Mouse (Mus musculus) lung, postnatal 36 days (tissue): Measurements from ENCODE around the gene Des.
A peak's percentile ranks its signal among the peaks of the same experiment; 100 is the strongest.

Source experiments
- DNase-seq: peaks from one replicate; pipeline ENCODE4 v3.0.0; 2022; ENCODE audit warnings: mixed read lengths

The Des gene

DNA sequence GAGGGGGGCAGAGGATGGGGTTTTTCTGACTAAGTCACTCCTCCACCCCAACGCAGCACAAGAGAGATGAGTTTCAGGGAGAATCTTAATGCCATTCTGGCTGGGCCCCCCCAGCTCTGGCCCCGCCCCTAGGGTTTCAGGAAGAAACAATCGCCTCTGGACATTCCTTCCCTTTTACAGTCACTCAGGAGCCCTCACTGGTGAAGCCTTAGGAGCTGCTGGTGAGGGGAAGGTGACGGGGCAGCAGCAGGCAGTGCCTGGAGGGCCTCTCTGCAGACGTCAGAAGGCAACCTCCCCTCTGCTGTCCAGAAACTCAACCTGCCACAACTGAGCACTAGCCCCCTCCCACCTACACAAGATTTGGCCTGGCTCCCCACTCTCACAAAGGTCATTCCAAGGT lies 10.9 kb upstream of the Des start:
- DNase-seq, result no peak

DNA sequence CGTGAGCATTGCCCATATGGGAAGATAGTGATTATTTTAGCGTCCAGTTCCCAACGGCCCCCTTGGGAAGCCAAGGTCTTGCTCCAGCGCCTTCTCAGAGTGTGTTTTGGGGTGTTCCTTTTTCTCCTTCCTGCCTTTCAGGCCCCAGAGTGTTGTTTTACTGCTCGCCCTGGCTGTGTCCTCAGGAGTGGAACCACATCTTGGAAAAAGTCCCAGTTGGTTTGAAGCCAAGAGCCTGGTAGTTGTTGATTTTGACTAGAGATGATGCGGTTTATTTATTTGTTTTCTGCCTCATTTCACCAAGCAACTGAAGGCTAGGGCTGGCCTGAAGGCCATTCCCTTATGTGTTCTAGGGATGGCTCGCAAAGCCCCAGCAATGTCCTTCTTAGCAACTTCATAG lies 2.9 kb upstream of the Des start:
- DNase-seq, result peak; percentile 61

DNA sequence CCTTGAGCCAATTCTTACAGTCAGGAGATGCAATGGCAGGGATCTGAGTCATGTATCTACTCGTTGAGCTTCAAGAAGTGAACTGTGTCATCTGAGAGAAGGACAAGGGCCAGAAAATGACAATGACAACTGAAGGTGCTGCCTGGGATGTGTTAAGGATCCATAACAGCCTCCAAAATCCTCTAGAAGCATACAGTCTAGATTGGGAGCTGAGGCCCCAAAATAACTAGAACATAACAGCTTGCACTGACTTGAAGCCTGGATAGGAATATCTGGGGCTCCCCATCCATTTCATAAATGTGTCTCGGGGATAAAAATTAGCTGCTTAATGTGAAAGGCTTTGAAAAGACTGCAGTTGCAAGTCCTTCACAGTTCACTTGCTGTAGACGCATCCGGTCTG lies 2.1 kb upstream of the Des start:
- DNase-seq, result no peak

DNA sequence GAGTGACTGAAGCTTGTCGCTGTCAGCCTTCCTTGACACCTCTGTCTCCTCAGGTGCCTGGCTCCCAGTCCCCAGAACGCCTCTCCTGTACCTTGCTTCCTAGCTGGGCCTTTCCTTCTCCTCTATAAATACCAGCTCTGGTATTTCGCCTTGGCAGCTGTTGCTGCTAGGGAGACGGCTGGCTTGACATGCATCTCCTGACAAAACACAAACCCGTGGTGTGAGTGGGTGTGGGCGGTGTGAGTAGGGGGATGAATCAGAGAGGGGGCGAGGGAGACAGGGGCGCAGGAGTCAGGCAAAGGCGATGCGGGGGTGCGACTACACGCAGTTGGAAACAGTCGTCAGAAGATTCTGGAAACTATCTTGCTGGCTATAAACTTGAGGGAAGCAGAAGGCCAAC lies 783 bp upstream of the Des start:
- DNase-seq, result no peak

DNA sequence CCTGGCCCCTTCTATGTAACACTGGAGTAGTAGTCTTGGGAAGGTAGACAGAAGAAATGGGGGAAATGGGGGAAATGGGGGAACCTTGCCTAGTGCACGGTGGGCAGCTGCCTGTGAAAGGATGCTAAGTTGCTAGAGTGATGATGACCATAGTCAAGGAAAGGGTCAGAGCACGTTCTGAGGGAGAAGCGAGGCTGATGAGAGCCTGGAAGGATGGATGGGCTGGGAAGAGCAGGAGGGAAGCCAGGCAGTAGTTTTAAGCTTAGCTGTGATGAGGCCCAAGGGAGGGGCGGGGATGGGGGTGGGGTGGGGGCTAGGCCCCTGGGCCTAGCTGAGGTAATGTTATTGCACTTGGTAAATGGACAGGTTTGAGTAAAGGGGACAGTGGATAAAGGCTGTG lies 994 bp downstream of the Des start:
- no peak for DNase-seq

DNA sequence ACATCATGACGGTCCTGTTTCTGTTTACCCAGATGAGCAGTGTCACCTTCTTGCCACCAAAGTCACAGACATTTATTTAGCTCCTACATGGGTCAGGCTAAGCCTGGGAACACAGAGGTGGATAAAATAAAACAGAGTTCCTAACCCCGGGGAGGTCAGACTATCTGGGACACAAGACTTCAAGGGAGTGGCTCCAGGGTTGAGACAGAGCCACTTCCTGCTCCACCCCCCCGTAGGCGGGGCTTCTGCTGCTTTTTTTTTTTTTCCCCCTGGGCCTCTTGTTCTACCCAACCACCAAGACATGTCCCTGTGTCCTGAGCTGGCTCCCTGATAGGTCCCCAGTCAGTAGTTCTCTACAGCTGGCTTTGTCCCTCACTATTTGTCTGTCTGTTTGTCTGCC lies 1.6 kb downstream of the Des start:
- peak; percentile 24 for DNase-seq

DNA sequence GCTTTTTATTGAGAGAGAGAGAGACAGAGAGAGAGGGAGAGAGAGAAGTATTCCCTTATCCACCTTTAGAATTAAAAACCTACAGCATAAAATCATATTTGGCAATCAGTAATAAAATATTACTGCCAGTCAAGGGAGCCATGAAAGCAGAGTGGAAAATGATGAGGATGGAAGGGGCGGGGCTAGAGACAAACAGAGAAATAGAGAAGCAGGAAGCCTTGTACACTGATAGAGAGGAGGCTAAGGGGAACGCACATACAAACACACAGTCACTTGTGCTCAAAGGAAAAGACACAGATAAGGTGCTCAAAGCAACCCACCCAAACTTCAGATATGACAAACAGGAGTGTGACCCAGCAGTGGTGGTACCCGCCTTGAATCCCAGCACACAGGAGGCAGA lies 3.7 kb downstream of the Des start:
- no peak for DNase-seq

DNA sequence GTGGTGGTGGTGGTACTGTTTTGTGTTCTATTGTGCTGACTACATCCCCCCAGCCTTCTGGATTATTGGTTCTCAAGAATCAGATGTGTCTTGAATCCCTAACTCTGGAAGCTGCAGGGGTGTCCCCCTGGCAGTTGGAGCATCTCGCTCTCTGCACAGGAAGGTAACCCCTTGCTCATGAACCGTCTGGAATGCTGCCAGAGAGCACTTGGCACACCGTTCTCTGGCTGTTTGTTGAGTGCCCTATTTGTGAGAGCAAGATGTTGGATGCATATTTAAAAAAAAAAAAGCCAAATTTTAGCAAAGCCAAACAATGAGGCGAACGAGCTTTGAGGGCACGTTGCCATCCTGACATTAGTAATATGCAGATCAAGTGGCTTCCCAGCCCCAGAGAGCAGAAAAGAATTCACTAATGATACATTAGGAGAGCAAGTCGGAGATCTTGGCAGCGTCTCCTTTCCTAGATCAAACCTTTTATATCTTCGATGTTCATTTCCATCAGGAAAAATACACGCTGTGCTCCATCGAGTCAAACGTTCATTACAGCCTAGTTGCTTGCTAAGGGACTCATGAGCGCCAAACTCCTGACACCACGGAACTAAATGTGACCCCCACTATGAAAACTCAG lies 5.5 kb downstream of the Des start:
- DNase-seq, result no peak

DNA sequence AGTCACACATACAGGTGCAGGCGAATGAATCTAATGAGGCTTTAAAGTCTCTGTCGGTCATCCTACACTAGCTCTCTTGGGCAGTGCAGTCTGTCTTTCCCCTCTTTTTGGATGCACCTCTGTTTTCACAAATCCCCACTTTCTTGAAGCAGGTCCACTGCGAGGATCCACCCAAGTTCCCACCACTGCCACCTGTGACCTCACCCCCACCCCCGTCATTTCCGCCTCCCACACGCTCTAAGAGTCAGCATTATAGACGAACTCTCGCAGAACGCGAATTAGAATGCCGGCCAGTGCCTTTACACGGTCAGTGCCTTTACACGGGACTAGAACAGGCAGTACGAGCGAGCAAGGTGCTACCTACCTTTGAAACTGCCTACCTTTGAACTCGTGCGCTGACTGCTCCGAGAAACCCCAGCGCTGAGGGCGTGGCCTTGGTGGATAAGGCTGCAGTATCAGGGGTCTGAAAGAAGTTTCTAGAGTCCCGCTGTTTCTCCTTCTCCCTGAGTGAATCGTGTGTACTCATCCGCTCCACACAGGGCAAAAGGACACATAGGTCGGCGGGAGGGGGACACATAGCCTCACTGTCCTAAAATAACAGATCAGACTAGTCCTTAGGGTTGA lies 9.3 kb downstream of the Des start:
- no peak for DNase-seq

DNA sequence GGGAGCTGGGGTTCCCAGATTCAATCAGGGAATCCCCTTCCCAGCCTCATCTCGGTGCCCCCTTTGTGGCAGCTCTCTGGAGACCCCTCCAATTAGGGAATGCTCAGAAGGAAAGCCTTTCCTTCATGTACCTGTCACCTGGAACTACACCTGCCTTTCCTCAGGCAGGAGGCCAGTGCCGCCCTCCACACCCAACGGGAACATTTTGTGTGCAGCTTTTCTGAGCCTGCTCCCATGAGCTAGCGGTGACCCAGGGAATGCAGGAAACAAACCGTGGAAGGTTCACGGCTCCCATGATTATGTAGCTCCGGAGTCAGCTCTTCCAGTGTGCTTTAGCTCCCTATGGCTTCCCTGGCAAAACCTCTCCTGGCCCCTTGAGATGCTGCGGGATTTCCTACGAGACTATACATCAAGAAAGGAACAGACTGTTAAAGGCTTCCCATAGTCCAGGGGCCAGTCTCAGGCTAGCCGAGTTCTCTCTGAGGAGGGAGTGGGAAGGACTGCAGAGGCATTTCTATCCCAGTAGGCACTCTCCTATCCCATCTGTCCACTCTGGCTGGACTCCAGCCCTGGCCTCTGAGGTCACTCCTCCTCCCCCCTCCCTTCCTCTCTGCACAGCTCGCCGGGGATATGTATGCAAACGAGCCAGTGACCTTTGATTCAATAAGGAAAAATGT lies 10.0 kb downstream of the Des start:
- DNase-seq, result peak; percentile 63

DNA sequence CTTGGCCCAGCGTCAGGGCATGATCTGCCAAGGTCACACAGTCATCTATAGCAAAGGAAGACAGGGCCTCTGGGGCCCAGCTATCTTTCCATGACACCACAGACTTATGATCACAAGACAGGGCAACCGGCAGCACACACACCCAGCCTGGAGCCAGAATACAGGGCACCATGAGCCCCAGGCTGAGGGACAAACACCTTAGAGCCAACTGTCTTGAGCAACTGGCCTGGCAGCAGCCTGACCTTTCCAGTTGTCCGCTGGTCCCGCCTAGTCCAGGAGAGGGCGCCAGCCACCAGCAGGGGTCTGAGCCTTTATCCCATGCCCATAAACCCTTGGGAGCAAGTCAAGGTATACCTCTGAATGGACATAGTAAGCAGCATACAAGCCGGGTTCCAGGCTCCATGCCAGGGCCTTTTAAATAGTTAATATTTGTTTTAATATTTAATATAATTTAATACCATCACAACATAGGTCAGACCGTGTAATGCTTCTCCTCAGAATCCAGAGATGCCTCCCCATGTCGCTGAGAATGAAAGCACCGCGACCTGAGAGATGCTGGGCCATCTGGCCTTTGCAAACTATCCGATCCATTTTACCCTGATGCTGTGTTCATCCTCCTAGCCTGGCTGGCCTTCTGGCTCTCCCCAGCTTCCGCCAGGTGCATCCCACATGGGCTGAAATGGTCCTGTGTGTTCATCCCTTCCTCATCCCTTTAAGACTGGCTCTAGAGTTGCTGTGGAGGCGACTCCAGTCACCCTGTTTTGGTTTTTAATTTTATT lies 11.4 kb downstream of the Des start:
- DNase-seq, result peak; percentile 57

DNA sequence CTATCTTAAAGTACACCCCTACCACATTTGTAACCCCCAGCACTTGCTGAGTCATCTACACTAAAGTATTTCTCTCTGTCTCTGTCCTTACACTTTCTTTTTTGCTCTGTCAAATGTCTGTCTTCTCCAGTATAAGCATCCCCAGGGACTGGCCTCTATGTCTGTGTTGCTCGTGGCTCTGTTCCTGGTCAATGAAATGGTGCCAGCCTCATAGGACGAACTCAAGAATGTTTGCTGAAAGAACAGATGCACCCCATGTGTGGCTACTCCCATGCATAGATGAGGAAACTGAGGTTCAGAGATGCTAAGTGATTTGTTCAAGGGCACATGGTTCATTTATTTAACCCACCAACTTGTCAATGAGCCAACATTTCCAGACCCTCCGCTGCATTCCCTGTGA lies 12.3 kb downstream of the Des start:
- DNase-seq, result no peak

DNA sequence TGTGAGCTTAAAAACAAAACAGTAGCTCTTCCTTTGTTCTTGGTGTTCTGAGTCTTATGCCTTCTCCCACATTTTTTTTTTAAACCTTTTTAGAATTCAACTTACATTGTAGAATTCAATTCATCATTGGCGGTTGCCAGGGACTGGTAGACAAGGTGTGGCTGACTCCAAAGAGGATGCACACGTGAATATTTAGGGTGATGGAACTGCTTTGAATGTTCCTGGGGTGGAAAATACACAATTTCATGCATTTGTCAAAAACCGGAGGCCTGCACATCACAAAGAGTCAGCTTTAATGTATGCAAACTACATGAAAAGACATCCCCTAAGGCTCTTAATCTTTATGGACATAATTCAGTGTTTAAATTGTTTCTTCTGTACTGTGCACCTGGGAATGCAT lies 13.1 kb downstream of the Des start:
- no peak for DNase-seq

DNA sequence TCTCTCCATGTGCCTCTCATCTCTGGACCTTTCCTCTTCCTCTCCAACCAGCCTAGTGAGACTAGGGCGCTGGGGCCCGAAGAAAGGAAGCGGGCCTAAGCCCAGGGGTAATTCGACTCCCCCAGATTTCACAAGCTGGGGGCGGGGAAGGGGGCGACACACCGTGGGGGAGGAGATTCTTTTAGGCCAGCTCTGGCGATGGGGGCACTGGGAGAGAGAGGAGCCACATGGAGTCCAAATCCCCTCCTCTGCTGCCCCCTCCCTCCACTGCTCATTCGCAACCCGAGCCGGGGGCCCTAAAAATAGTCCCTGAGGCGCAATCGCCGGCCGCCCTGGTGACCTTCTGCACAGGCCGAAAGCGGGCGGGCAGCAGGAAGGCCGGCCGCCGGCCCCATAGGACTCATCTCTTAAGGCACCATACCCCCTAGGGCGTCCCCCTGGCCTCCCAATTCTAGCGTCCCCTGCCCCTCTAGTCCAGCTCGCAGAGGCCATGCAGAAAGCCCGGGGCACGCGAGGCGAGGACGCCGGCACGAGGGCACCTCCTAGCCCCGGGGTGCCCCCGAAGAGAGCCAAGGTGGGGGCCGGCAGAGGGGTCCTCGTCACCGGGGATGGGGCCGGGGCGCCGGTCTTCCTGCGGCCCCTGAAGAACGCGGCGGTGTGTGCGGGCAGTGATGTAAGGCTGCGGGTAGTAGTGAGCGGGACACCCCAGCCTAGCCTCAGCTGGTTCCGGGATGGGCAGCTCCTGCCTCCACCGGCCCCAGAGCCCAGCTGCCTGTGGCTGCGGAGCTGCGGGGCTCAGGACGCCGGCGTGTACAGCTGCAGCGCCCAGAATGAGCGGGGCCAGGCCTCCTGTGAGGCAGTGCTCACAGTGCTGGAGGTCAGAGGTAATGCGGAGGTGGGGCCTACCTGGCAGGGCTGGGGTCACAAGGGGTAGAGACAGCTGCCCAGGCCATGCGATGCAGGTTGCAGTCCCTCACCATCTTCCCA lies 15.1 kb downstream of the Des start, which contains the start of gene Speg:
Gene Speg (plus strand): TSS at position 348 of the 987 bp plus-strand sequence.
- DNase-seq, result no peak

DNA sequence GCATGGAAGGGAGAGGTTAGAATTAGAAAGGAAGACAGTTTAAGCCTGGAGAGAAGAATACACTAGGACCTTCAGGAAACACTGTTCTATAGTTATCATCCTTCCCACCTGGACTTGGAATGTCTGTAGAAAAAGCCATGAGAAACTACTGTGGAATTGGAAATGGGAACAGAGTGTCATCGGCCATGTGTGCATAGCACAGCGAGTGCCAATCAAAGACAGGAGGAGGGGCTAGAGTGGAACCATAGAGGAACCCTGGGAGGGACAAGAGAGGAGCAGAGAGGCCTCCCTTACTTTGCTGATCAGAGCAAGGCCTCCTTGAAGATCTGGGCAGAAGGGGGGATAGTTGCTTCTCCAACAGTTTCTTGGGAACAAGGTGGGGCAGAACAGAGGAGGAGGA lies 19.1 kb downstream of the Des start:
- DNase-seq, result no peak

DNA sequence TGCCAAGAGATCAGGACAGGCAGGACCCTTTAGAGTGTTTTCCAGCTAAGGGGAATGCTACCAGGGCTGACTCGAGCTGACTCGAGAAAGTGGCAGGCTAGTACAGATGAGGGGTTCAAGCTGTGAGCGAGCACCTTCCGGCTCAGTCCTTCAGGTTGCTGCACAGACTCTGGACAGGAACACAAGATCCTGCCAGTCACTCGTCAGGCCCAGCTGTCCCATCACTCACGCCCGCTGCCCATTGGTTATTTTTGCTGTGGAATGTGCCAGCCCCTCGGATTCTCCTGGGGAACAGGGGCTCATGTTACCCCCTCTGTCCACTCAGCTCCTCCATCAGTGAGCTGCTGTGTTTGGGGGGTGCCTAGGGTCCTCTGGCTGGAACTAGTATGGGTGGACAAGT lies 19.8 kb downstream of the Des start:
- no peak for DNase-seq

DNA sequence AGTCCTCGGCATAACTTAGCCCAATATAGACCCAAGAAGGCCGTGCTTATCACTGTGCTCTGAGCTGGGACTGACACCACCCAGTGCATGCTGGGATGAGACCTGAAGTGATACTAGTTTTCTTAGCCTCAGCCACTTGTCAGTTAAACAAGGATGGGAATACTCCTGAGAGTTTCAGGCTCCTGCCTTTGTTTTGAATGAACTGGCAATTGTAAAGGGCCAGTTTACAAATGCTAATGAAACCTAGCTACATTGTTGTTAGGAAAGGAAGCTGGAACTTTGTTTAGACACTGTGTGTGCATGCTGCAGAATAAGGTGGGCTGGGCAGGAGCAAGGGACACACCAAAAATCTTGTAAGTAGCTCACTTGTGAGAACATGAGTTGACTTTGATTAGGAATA lies 20.8 kb downstream of the Des start:
- DNase-seq, result no peak

DNA sequence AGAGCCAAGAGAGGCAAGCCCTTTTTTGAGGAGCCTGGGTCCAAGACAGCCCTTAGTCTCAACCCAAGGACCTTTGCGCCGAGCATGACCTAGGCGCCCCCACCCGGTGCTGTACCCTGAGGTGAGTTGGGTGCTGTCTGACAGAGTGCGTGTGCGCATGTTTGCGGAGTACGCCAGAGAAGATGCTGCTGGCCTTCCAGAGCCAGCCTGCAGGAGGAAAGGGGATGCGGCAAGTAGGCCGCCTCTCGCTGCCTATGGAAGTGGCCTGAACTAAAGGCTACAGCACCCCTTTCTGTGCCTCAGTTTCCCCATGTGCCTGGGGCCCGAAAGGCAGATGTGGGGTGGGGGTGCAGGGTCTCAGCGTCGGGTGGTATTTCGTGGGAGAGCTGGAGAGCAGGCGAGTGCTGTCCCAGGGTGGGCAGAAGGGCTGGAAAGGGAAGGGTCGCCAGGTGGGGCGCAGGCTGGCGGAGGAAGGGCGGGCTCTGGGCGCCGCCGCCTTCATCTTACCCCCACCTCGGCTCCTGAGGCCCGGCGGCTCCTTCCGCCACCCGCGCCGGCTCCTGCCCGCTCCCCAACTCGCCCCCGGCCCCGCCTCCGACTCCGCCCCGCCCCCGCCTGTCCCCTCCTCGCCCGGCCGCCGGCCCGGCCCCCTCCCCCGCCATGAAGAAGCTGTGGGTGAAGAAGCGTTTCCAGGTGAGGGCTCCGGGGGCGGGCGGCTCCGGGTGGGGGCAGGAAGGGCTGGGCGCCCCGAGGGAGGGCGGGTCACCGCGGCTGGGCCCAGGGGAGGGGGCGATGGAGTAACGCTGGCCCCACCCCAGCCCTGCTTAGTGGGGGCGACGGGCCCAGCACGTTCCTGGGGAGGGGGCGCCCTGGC lies 21.6 kb downstream of the Des start:
- no peak for DNase-seq

DNA sequence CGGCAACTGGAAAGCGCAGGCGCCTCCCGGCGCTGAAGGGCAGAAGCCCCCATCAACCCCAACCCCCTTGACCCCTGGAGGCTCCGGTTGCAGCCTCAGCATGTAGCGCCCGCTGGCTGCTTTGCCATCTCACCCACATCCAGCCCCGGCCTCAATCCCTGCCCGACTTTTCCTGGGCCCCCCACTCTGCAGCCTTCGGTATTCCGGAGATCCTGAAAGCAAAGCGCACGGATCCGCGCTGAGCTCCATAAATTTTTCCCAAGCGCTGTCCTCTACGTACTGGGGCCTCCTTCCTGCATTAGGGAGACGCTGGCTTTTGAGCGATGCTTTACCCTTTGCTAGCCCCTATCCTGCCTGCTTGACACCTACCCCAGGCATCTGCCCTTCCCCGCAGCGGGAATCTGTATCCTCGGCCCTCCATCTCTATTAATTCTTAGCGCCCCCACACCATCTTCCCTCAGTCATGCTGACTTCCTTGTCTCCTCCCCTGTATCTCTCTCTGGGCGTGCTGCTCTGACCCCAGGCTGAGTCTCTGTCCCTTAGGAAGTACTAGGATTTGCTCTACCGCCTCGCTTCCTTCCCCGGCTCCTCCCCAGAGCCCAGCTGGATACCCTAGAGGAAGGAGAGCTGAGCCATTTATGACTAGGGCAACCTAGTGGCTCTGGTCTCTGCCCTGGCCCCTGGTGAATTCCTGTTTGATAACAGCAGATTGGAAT lies 22.4 kb downstream of the Des start:
- DNase-seq, result no peak

DNA sequence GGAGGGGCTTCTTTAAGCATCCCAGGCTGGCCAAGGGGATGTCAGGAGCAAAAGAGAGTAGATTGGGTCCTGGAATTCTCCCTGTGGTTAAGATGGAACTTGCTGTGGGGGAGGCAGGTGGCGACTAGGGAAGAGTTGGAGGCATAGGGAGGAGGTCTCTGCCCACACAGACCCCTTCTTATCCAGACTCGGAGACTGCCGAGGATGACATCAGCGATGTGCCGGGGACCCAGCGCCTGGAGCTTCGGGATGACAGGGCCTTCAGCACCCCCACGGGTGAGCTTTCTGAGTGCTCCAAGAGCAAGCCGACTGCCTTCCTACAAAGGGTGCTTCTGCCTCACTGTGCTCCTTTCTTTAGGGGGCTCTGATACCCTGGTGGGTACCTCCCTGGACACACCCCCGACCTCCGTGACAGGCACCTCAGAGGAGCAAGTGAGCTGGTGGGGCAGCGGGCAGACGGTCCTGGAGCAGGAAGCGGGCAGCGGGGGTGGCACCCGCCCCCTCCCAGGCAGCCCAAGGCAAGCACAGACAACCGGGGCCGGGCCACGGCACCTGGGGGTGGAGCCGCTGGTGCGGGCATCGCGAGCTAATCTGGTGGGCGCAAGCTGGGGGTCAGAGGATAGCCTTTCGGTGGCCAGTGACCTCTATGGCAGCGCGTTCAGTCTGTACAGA lies 24.5 kb downstream of the Des start:
- DNase-seq, result no peak
